Mouse (Mus musculus) C2C12 (cell line): Measurements from ENCODE around the gene 1600012H06Rik.

Experiments
- CEBPB ChIP-seq: IDR thresholded peaks from one replicate; pipeline ENCODE4 v1.6.1; 2011; ENCODE audit warnings: low read depth, mild to moderate bottlenecking, control low read depth, moderate library complexity
- CTCF ChIP-seq: IDR thresholded peaks from one replicate; pipeline ENCODE4 v1.5.1; 2011; ENCODE audit not compliant: control insufficient read depth, insufficient read depth, insufficient read length
- MAX ChIP-seq: IDR thresholded peaks from one replicate; pipeline ENCODE4 v1.6.1; 2011; ENCODE audit warnings: mild to moderate bottlenecking, control low read depth
- MYOD1 ChIP-seq: IDR thresholded peaks from one replicate; pipeline ENCODE4 v1.6.1; 2011; ENCODE audit warnings: low read depth; ENCODE audit not compliant: control insufficient read depth, insufficient read length
- MYOG ChIP-seq: IDR thresholded peaks from one replicate; pipeline ENCODE4 v1.6.1; 2011; ENCODE audit not compliant: control insufficient read depth, insufficient read length; ENCODE audit errors: extremely low read depth
- USF1 ChIP-seq: IDR thresholded peaks from one replicate; pipeline ENCODE4 v1.6.1; 2011; ENCODE audit warnings: low read depth, mild to moderate bottlenecking, control low read depth, moderate library complexity

DNA sequence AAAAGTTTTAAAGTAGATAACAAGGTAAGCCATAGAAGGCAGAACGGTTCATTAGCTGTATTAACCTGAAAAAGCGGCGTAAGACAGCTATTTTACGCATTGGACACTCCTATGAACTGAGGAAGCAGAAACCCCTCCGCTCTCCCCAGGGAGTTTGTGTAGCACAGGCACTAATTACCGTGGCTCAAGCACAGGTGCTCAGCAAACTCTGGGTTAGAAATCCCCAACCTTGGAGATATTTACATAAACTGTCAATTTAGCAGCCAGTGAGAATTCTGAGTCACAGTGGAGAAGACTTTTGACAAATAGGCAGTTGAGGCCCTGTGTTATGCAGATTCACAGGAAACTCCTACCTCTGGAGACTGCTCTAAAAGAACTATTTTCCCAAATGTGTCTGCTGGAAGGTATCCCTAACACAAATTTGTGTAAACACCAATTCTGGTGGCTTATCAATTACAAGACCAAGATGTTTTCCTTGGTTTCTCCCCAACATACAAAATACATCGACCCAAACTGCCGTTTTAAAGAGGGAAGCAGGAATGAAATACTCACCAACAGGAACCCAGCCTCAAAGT is 15.3 kb upstream of the 1600012H06Rik start:
- TF ChIP-seq CEBPB = no peak
- TF ChIP-seq MAX = no peak
- TF ChIP-seq USF1 = no peak
- TF ChIP-seq CTCF = no peak
- TF ChIP-seq MYOD1 = no peak
- no peak for TF ChIP-seq MYOG
